Mouse (Mus musculus) left cerebral cortex, postnatal 10 days (tissue): ENCODE results near the gene Il31ra. TPM values are rescaled to one million over a fixed set of nuclear protein-coding genes. Genes with fewer than 3 reads are reported as not detected.

Experiments used
- DNase-seq, 2 experiments: peaks; one replicate each; pipeline ENCODE4 v3.0.0; 2021 to 2022; ENCODE audit warnings: low spot score in 2 of 2, mixed read lengths in 1 of 2; ENCODE audit errors: extremely low spot score in 1 of 2
- intact Hi-C: fragments of 180-260 bp; cut with DNase I; formaldehyde crosslinking; loops from one replicate; pipeline ENCODE4 v1.15.1; 2025
- total RNA-seq, 2 experiments: library from RNA; stranded (reverse); gene quantifications; 2 replicates each; pipeline ENCODE4 v1.2.3; 2021

Gene Il31ra
- total RNA-seq, 2 experiments from 2014 or later: 0.17 to 0.26 TPM

- DNase-seq: no peak
- intact Hi-C loops: loop anchor here (5.0 kb wide), 1 partner anchor 726 kb away; no protein-coding TSS in a partner anchor
Observed at GRCm38 (mm10) chr13:112512824-112513223, 81.3 kb downstream of the Il31ra start.

GRCm38 (mm10) chr13:112511810-112512209 is 82.3 kb downstream of the Il31ra start:
- intact Hi-C loops: loop anchor here (5.0 kb wide), 1 partner anchor 725 kb away; no protein-coding TSS in a partner anchor
- DNase-seq: no peak

- intact Hi-C loops: loop anchor here (5.0 kb wide), 1 partner anchor 724 kb away; no protein-coding TSS in a partner anchor
- peak in 1 of 2 experiments; percentile 50 for DNase-seq
Observed at GRCm38 (mm10) chr13:112511261-112511660, 82.9 kb downstream of the Il31ra start.

- intact Hi-C loops: loop anchor here (5.0 kb wide), 1 partner anchor 723 kb away; no protein-coding TSS in a partner anchor
- DNase-seq: no peak
Observed at GRCm38 (mm10) chr13:112510437-112511212, 83.5 kb downstream of the Il31ra start.

GRCm38 (mm10) chr13:112509465-112509864 is 84.7 kb downstream of the Il31ra start:
- peak; percentile 52 to 67 for DNase-seq
- intact Hi-C loops: loop anchor here (2.0 to 5.0 kb wide), 2 partner anchors 201 to 237 kb away; no protein-coding TSS in a partner anchor

DNA sequence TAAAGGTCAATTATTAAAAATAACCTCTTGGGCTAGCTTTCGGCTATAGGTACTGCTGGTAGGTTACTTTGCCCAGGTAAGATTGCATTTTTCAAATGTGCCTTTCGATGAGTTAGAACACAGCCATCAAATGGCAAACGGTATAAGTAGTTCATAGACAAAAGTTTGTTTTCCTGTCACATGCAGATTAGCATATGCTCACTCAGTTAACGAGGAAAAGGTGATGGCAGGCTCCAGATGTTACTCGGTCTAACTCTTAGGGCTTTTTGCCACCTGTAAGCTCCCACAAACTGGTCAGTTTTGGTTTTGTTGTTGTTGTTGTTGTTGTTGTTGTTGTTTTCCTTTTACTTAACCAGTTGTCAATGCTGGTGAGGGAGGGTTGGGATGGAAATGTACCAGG is 85.7 kb downstream of the Il31ra start:
- intact Hi-C loops: loop anchor here (2.0 to 5.0 kb wide), 2 partner anchors 200 to 236 kb away; no protein-coding TSS in a partner anchor
- DNase-seq: no peak

DNA sequence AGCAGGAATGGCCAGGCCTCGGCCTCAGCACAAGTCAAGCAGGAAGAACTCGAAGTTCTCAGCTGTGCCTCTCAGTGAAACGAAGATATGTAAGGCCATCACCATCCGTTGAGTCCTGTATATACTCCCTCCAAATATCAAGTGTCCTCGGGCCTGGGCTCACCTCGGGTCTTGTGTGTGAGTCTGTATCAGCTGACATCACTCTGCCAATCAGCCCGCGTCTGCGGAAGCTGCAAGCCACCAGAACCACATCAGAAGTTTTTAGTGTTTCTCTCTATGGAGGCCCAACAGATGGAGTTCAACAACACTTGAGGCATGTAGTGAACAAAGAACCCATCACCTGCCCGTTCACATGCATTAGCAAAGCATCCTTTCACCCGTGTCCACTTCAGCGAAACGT is 86.5 kb downstream of the Il31ra start:
- no peak for DNase-seq
- intact Hi-C loops: loop anchor here (2.0 to 5.0 kb wide), 2 partner anchors 199 to 235 kb away; no protein-coding TSS in a partner anchor

DNA sequence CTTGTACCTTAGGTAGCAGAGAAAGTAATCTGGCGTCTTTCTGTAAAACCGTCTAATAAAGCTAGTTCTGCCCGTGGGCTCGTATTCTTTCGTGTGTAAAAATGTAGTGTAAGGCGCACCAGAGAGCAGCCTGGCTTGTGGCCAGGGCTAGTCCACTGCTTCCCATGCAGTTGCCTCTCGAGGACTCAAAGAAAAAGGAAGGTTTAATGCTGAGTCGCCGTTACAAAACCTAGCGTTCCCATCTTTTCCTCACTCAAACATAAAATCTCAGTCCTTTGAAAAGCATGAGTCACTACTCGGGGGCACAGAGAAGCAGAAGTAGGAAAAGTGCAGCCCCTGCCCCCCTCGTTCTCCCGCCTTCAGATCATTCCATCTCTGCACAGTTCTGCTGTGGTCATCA is 87.4 kb downstream of the Il31ra start:
- intact Hi-C loops: loop anchor here (5.0 kb wide), 1 partner anchor 234 kb away; no protein-coding TSS in a partner anchor
- DNase-seq: peak in 1 of 2 experiments; percentile 46

GRCm38 (mm10) chr13:112505436-112505835 is 88.7 kb downstream of the Il31ra start:
- no peak for DNase-seq
- intact Hi-C loops: loop anchor here (5.0 kb wide), 1 partner anchor 233 kb away; no protein-coding TSS in a partner anchor

DNA sequence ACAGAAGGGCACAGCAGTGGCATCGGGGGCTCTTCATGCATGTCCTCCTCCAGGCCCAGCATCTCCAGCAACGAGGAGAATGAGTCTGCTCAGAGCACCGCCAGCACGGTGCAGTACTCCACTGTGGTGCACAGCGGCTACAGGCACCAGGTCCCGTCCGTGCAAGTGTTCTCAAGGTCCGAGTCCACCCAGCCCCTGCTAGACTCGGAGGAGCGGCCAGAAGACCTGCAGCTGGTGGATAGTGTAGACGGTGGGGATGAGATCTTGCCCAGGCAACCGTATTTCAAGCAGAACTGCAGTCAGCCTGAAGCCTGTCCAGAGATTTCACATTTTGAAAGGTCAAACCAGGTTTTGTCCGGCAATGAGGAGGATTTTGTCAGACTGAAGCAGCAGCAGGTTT is 90.3 kb downstream of the Il31ra start:
- intact Hi-C loops: no loop called here
- no peak for DNase-seq

DNA sequence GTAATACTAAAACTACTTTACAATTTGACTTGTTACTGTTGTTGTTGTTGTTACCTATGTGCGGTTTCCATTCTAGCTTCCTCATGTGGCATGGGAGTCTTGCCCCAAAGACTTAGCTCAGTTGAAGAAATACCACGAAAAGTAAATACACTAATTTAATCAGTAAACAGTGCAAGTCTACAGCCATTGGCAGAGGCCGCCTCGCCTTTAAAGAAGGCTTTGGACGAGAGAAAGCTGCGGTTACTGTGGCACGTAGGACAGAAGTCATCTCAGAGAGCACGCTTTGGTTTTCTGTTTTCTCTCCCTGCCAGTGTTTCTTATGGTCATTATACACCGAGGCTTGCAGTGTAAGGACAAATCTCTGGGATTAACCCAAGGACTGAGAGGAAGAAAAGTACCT is 93.7 kb downstream of the Il31ra start:
- no peak for DNase-seq
- intact Hi-C loops: no loop called here

GRCm38 (mm10) chr13:112500027-112500426 is 94.1 kb downstream of the Il31ra start:
- intact Hi-C loops: no loop called here
- DNase-seq: no peak

GRCm38 (mm10) chr13:112494590-112494989 is 99.6 kb downstream of the Il31ra start:
- no peak for DNase-seq
- intact Hi-C loops: no loop called here

GRCm38 (mm10) chr13:112492285-112492678 is 101.9 kb downstream of the Il31ra start:
- no peak for DNase-seq
- intact Hi-C loops: no loop called here

DNA sequence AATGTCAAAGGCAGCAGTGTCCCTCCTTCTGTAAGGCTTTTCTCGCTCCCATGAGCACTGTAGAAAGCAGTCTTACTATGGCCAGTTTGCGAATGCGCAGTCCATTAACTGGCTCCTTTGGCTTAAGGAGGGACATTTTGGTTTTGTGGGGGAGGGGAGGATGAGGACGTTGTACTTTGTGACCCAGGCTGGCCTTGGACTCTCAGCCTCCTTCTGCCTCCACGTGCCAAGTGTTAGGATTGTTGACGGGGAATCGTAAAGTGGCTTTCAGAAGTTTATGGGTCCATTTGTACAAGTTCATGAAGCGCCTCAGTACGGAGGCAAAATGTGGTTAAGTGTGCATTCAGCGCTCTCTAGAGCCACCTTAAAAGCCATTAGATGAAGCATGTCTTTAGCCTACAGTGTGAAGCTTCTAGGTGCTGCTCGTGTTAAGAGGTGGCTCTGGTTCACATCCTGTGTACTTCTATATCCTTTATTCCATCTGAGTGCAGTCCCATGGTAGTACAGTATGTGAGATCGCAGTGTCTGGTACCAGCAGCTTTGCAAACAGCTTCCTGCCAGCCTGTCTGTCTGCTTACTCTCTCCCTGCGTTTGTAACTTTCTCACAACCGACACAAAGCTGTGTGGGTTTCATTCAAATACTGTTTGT is 102.4 kb downstream of the Il31ra start:
- DNase-seq: no peak

DNA sequence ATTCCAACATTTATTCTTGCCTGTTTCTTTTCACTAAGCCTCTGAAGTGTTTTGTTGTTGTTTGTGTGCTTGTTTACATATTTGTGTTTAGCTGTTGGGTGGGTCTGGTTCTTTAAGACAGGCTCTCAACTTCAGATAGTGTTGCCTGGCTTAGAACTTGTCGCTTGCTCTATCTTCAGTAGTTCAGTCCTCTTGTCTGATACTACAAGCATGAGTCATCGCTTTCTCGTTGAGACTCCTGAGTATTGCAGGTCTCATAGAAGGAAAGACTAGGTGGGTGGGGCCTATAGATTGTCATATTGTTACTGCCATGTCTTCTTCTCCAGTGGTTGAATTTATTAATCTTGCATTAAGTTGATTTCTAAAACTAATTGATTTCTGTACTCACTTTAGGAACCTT is 104.1 kb downstream of the Il31ra start:
- DNase-seq: no peak

More for the DNA sequence above, 102.4 kb downstream of the Il31ra start:
- intact Hi-C loops: no loop called here

GRCm38 (mm10) chr13:112486676-112487075 is 107.5 kb downstream of the Il31ra start:
- DNase-seq: no peak
- intact Hi-C loops: no loop called here

More for the DNA sequence above, 104.1 kb downstream of the Il31ra start:
- intact Hi-C loops: no loop called here

DNA sequence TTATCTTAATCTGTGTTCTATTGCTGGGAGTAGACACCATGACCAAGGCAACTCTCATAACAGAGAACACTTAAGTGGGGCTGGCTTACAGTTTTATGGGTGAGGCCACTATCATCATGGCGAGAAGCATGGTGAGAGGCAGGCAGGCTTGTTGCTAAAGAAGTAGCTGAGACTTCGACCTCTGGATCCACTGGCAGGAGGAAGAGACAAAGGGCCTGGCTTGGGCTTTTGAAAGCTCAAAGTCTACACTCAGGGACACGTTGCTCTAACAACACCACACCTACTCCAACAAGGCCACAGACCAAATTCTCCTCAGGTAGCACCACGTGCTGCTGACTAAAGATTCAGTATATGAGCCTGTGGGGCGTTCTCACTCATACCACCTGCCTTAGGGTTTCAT is 107.9 kb downstream of the Il31ra start:
- intact Hi-C loops: no loop called here
- DNase-seq: no peak

- no peak for DNase-seq
- intact Hi-C loops: no loop called here
Observed at GRCm38 (mm10) chr13:112483015-112483414, 111.1 kb downstream of the Il31ra start.

GRCm38 (mm10) chr13:112482525-112482924 is 111.6 kb downstream of the Il31ra start:
- DNase-seq: no peak

More at GRCm38 (mm10) chr13:112482525-112482924, 111.6 kb downstream of the Il31ra start:
- intact Hi-C loops: no loop called here
